10 mouse cellular contexts compared by ENCODE assay signal in the genomic region with DNA sequence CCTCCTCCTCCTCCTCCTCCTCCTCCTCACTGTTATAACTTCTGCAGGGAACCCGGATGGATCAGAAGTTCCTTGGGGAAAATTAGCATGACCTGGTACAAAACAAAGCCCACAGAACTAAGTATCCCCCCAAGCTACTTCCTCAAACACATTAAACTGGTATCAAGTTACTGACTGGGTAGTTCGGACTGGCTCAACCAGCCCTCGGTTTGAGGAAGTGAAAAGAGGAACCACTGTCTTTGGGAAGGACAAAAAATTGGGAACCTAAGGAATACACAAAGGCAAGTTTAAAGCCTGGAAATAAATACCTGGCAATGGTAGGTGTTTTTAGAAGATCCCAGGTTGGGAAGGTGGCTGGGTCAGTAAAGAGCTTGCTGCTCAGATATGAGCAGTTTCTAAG. TPM values are rescaled to one million over a fixed set of nuclear protein-coding genes. Genes with fewer than 3 reads are reported as not detected.
DNase-seq lines count a peak whose midpoint lies in the region; ATAC-seq and TF ChIP-seq lines count a peak whose summit lies in the region.
"Had no signal": no experiment of that assay in that cellular context is flagged by ENCODE, and none has a peak within 500 bp of the region (broad histone marks: within the 10 kb centered on the region; RNA-seq: fewer than 3 reads in every experiment).

No protein-coding gene starts in this region.

- dilution Hi-C loops in CH12.LX (cut with MboI; ENCODE audit: extremely low pct_ligation_motif_present, extremely low pct_unique_long_range_greater_than_20kb, low sequenced_read_pairs) = no loop called here

- 21% methylated on average over 3 of the region's 3 CpGs for WGBS in intestine, embryonic 15.5 days
- WGBS in intestine, postnatal 0 days = 24% methylated on average over 3 of the region's 3 CpGs
- WGBS in limb, embryonic 12.5 days = 2% methylated on average over 2 of the region's 3 CpGs

- H3K4me2 ChIP-seq in intestine, embryonic 15.5 days (replicated peaks) = peak overlapping the region; percentile 32; the same call in 1 of the 2 replicates
- H3K4me2 ChIP-seq in intestine, postnatal 0 days (replicated peaks; ENCODE audit: low read depth) = no peak overlapping the region
- H3K4me2 ChIP-seq in CH12.LX (ENCODE audit: insufficient read depth, low read depth, poor library complexity, severe bottlenecking) = no peak overlapping the region
- H3K4me2 ChIP-seq in limb, embryonic 12.5 days = peak overlapping the region; percentile 6; the same call in 1 of the 2 replicates

- no peak for TF ChIP-seq POLR2A in CH12.LX (IDR thresholded peaks at IDR 0.05; ENCODE audit: low read depth, low read length)

- in situ Hi-C loops in CH12.LX (cut with MboI; ENCODE audit: low pct_ligation_motif_present, low pct_unique_long_range_greater_than_20kb, low sequenced_read_pairs) = loop anchor here (5.0 kb wide), 1 partner anchor 68 kb away; no protein-coding TSS in a partner anchor

- no peaks in the 10 kb centered on the region for H3K9me3 ChIP-seq in intestine, embryonic 15.5 days
- no peaks in the 10 kb centered on the region for H3K9me3 ChIP-seq in intestine, postnatal 0 days (ENCODE audit: control insufficient read depth)
- no peaks in the 10 kb centered on the region for H3K9me3 ChIP-seq in CH12.LX (replicated peaks; ENCODE audit: low read length)
- H3K9me3 ChIP-seq in limb, embryonic 12.5 days = no peaks in the 10 kb centered on the region
- H3K9me3 ChIP-seq: midbrain, embryonic 12.5 days had no signal

- H3K4me3 ChIP-seq in intestine, embryonic 15.5 days (replicated peaks) = no peak overlapping the region
- H3K4me3 ChIP-seq in intestine, postnatal 0 days (ENCODE audit: low read depth, low read length) = no peak overlapping the region
- H3K4me3 ChIP-seq in CH12.LX (replicated peaks in 1 of 3; ENCODE audit: low read depth in 2 of 3, low read length in 2 of 3, poor library complexity in 1 of 3) = no peak overlapping the region
- no peak overlapping the region for H3K4me3 ChIP-seq in brown adipose tissue, adult 24 weeks (ENCODE audit: insufficient read depth, low read depth, low read length)
- no peak overlapping the region for H3K4me3 ChIP-seq in limb, embryonic 12.5 days (replicated peaks)
- H3K4me3 ChIP-seq: midbrain, embryonic 12.5 days had no signal

- TF ChIP-seq RAD21 in CH12.LX (IDR thresholded peaks at IDR 0.05; ENCODE audit: low read depth, low read length) = no peak

- peak; percentile 87 for TF ChIP-seq EP300 in CH12.LX (IDR thresholded peaks at IDR 0.05; ENCODE audit: low read length)

- H3K36me3 ChIP-seq in intestine, embryonic 15.5 days = no peaks in the 10 kb centered on the region
- H3K36me3 ChIP-seq in intestine, postnatal 0 days (ENCODE audit: control insufficient read depth, insufficient read depth) = no peaks in the 10 kb centered on the region
- no peaks in the 10 kb centered on the region for H3K36me3 ChIP-seq in CH12.LX (replicated peaks in 1 of 2; ENCODE audit: control insufficient read depth in 1 of 2, insufficient read depth in 1 of 2, low read length in 1 of 2)
- no peaks in the 10 kb centered on the region for H3K36me3 ChIP-seq in limb, embryonic 12.5 days
- H3K36me3 ChIP-seq: midbrain, embryonic 12.5 days had no signal

- no peak for TF ChIP-seq CTCF in intestine, postnatal 0 days (IDR thresholded peaks at IDR 0.05; ENCODE audit: low read depth)
- no peak for TF ChIP-seq CTCF in CH12.LX (conservative IDR thresholded peaks at IDR 0.05 in 1 of 2, IDR thresholded peaks at IDR 0.05 in 1 of 2; ENCODE audit: low read depth in 2 of 2, low read length in 2 of 2)

- H3K4me1 ChIP-seq in intestine, embryonic 15.5 days (replicated peaks) = peaks cover 28% of the 10 kb centered on the region
- no peaks in the 10 kb centered on the region for H3K4me1 ChIP-seq in intestine, postnatal 0 days (replicated peaks; ENCODE audit: control insufficient read depth, insufficient read depth, low read length)
- peaks cover 14 to 56% of the 10 kb centered on the region in 2 experiments; a peak in 3 of 4 replicates for H3K4me1 ChIP-seq in CH12.LX (ENCODE audit: control insufficient read depth in 1 of 2, insufficient read depth in 2 of 2)
- peaks cover 23% of the 10 kb centered on the region for H3K4me1 ChIP-seq in brown adipose tissue, adult 24 weeks (ENCODE audit: control insufficient read depth, insufficient read depth, insufficient read length, low read length)
- H3K4me1 ChIP-seq in limb, embryonic 12.5 days (replicated peaks) = peaks cover 57% of the 10 kb centered on the region

- peak overlapping the region; percentile 51; the same call in 1 of the 2 replicates for H3K27ac ChIP-seq in intestine, embryonic 15.5 days
- H3K27ac ChIP-seq in intestine, postnatal 0 days (ENCODE audit: low read depth, low read length) = no peak overlapping the region
- H3K27ac ChIP-seq in CH12.LX (ENCODE audit: insufficient read depth, low read depth) = no peak overlapping the region
- peak overlapping the region; percentile 80 for H3K27ac ChIP-seq in brown adipose tissue, adult 24 weeks (replicated peaks; ENCODE audit: low read depth, low read length)
- H3K27ac ChIP-seq in limb, embryonic 12.5 days = peak overlapping the region; percentile 96; the same call in 1 of the 2 replicates
- H3K27ac ChIP-seq: midbrain, embryonic 12.5 days had no signal

- no peak overlapping the region for H3K9ac ChIP-seq in intestine, embryonic 15.5 days
- no peak overlapping the region for H3K9ac ChIP-seq in intestine, postnatal 0 days (ENCODE audit: low read depth, low read length)
- H3K9ac ChIP-seq in CH12.LX (ENCODE audit: insufficient read depth, low read depth) = no peak overlapping the region
- H3K9ac ChIP-seq in limb, embryonic 12.5 days (replicated peaks) = no peak overlapping the region
- H3K9ac ChIP-seq: midbrain, embryonic 12.5 days had no signal

- no peaks in the 10 kb centered on the region for H3K79me2 ChIP-seq in CH12.LX (replicated peaks; ENCODE audit: control insufficient read depth, extremely low read depth, insufficient read depth, poor library complexity, severe bottlenecking)

- ATAC-seq in intestine, embryonic 15.5 days = no peak
- ATAC-seq in intestine, postnatal 0 days = no peak
- ATAC-seq in limb, embryonic 12.5 days (ENCODE audit: insufficient number of reproducible peaks, insufficient read depth, low FRiP score, low TSS enrichment, low read depth) = no peak

- no peaks in the 10 kb centered on the region for H3K27me3 ChIP-seq in intestine, embryonic 15.5 days (replicated peaks)
- no peaks in the 10 kb centered on the region for H3K27me3 ChIP-seq in intestine, postnatal 0 days (replicated peaks; ENCODE audit: control insufficient read depth, insufficient read depth, low read length)
- no peaks in the 10 kb centered on the region for H3K27me3 ChIP-seq in CH12.LX (replicated peaks)
- no peaks in the 10 kb centered on the region for H3K27me3 ChIP-seq in limb, embryonic 12.5 days

- DNase-seq in CH12.LX (ENCODE audit: extremely low read depth) = peak; percentile 56
- DNase-seq in yolk sac, embryonic 10.5 days (ENCODE audit: low spot score) = no peak
- DNase-seq in adrenal gland, adult 2 months = no peak
- DNase-seq in T-cell, adult 2 months (ENCODE audit: low spot score) = no peak

TF ChIP-seq in CH12.LX, 34 proteins besides CTCF, POLR2A, EP300 and RAD21:
- TF ChIP-seq RCOR1 (conservative IDR thresholded peaks at IDR 0.05; ENCODE audit: low read depth, low read length) = no peak
- TF ChIP-seq MAZ (IDR thresholded peaks at IDR 0.05; ENCODE audit: low read depth, low read length) = no peak
- TF ChIP-seq ELF1 (IDR thresholded peaks at IDR 0.05; ENCODE audit: low read depth, low read length) = peak; percentile 26; the same call in 1 of the 2 replicates
- 0 out of 2 replicates have a peak, but pooled peaks have one; percentile 34 for TF ChIP-seq CHD2 (IDR thresholded peaks at IDR 0.05; ENCODE audit: low read length)
- no peak for TF ChIP-seq USF1 (IDR thresholded peaks at IDR 0.05; ENCODE audit: low read depth, low read length)
- peak; percentile 74 for TF ChIP-seq IRF4 (IDR thresholded peaks at IDR 0.05; ENCODE audit: low read depth, low read length)
- TF ChIP-seq ETS1 (conservative IDR thresholded peaks at IDR 0.05; ENCODE audit: low read depth, low read length) = peak; percentile 36; the same call in 1 of the 2 replicates

RNA-seq across cellular contexts. Expression of a gene that starts 15.0 kb away (rescaled TPM):
- 0.13 TPM in 1 of 2 replicates, not detected in the other for polyA plus RNA-seq in intestine, embryonic 15.5 days (2015; fragmentation: Nextera tagmentation; extraction: Ambion mirVana)
- not detected in 2 replicates for polyA plus RNA-seq in intestine, postnatal 0 days (2015; fragmentation: Nextera tagmentation; extraction: Ambion mirVana)
- total RNA-seq in CH12.LX (2012; rRNA removed) (0.08 TPM in 1 of 2 replicates, not detected in the other), CH12.LX (2014; rRNA removed) (0.42 TPM in 1 of 2 replicates, not detected in the other)
- polyA plus RNA-seq in CH12.LX (2012; ENCODE audit: insufficient read length, low read depth) = 0.17 TPM in 1 of 2 replicates, not detected in the other
- 1.1 and 1.4 TPM in 2 replicates for polyA plus RNA-seq in brown adipose tissue, adult 24 weeks (2012; ENCODE audit: insufficient read depth, insufficient read length, missing spikeins)
- polyA plus RNA-seq in limb, embryonic 12.5 days (2016; fragmentation: Nextera tagmentation; extraction: Ambion mirVana) = 0.32 and 0.45 TPM in 2 replicates
- total RNA-seq in adrenal gland, adult 2 months (2021) = under 1 TPM; 0.35 to 0.45 TPM
- not detected in 2 replicates for polyA plus RNA-seq in adrenal gland, adult 2 months (2012; rRNA removed)
- total RNA-seq: gastrocnemius, adult 18-20 months had no signal
- polyA plus RNA-seq: midbrain, embryonic 12.5 days had no signal

Comparison
In these comparisons a context has a peak if more than half of its experiments do, and no peak if none do; other contexts are left out.
1. H3K27ac ChIP-seq: peak in intestine, embryonic 15.5 days (single experiment), brown adipose tissue, adult 24 weeks (single experiment) and limb, embryonic 12.5 days (single experiment); none in intestine, postnatal 0 days (single experiment) and CH12.LX (single experiment).
2. H3K4me2 ChIP-seq: peak in intestine, embryonic 15.5 days (single experiment) and limb, embryonic 12.5 days (single experiment); none in intestine, postnatal 0 days (single experiment) and CH12.LX (single experiment).